Mouse (Mus musculus): ENCODE data around the gene Sf3a1.
A peak's percentile ranks its signal among the peaks of the same experiment; 100 is the strongest.

Gene Sf3a1

GRCm38 (mm10) chr11:4214572-4214971 lies 54.4 kb downstream of the Sf3a1 start:
- DNase-seq (ENCODE audit: inconsistent age in 2 of 2, low spot score in 1 of 2), result peak in 1 of 2 experiments; percentile 32

GRCm38 (mm10) chr11:4215061-4215460 lies 54.9 kb downstream of the Sf3a1 start:
- no peak for DNase-seq (ENCODE audit: inconsistent age in 2 of 2, low spot score in 1 of 2)

GRCm38 (mm10) chr11:4216248-4217000 lies 56.3 kb downstream of the Sf3a1 start:
- peak; percentile 60 to 77 for DNase-seq (ENCODE audit: inconsistent age in 2 of 2, low spot score in 1 of 2)

GRCm38 (mm10) chr11:4217914-4218629 lies 57.9 kb downstream of the Sf3a1 start, which contains the start of gene Castor1:
TSS of gene Castor1 (plus strand) at chr11:4218225.
- DNase-seq (ENCODE audit: inconsistent age in 2 of 2, low spot score in 1 of 2), result peak; percentile 95 to 98

- no peak for DNase-seq (ENCODE audit: inconsistent age in 2 of 2, low spot score in 1 of 2)
Measured at GRCm38 (mm10) chr11:4218637-4219036, 58.5 kb downstream of the Sf3a1 start.

GRCm38 (mm10) chr11:4219317-4219751 lies 59.2 kb downstream of the Sf3a1 start:
- peak; percentile 84 to 95 for DNase-seq (ENCODE audit: inconsistent age in 2 of 2, low spot score in 1 of 2)

- DNase-seq (ENCODE audit: inconsistent age in 2 of 2, low spot score in 1 of 2), result no peak
Measured at GRCm38 (mm10) chr11:4219908-4220307, 59.8 kb downstream of the Sf3a1 start.

- peak; percentile 81 to 94 for DNase-seq (ENCODE audit: inconsistent age in 2 of 2, low spot score in 1 of 2)
Measured at GRCm38 (mm10) chr11:4220443-4221400, 60.6 kb downstream of the Sf3a1 start.

GRCm38 (mm10) chr11:4222046-4222950 lies 62.1 kb downstream of the Sf3a1 start:
- DNase-seq (ENCODE audit: inconsistent age in 2 of 2, low spot score in 1 of 2), result peak in 1 of 2 experiments; percentile 47

GRCm38 (mm10) chr11:4223393-4224188 lies 63.4 kb downstream of the Sf3a1 start:
- DNase-seq (ENCODE audit: inconsistent age in 2 of 2, low spot score in 1 of 2), result no peak

GRCm38 (mm10) chr11:4224223-4224622 lies 64.1 kb downstream of the Sf3a1 start:
- peak in 1 of 2 experiments; percentile 72 for DNase-seq (ENCODE audit: inconsistent age in 2 of 2, low spot score in 1 of 2)

- peak in 1 of 2 experiments; percentile 16 for DNase-seq (ENCODE audit: inconsistent age in 2 of 2, low spot score in 1 of 2)
Measured at GRCm38 (mm10) chr11:4226569-4227325, 66.6 kb downstream of the Sf3a1 start.

- DNase-seq (ENCODE audit: inconsistent age in 2 of 2, low spot score in 1 of 2), result peak in 1 of 2 experiments; percentile 75
Measured at GRCm38 (mm10) chr11:4228463-4228862, 68.3 kb downstream of the Sf3a1 start.

- DNase-seq (ENCODE audit: inconsistent age in 2 of 2, low spot score in 1 of 2), result peak in 1 of 2 experiments; percentile 60
Measured at GRCm38 (mm10) chr11:4229841-4230240, 69.7 kb downstream of the Sf3a1 start.

- DNase-seq (ENCODE audit: inconsistent age in 2 of 2, low spot score in 1 of 2), result no peak
Measured at GRCm38 (mm10) chr11:4231435-4231834, 71.3 kb downstream of the Sf3a1 start.
